Mouse (Mus musculus) neural tube, embryonic 11.5 days (tissue): Measurements from ENCODE around the gene Olfr1442. TPM values are rescaled to one million over a fixed set of nuclear protein-coding genes. Genes with fewer than 3 reads are reported as not detected.
"Not testable (repeated sequence)": the region's sequence is repeated elsewhere in the genome, so short reads cannot be mapped to it uniquely, and the experiment has no call there.

ENCODE experiments used
- ATAC-seq: fragments of 200-750 bp; cut with Nextera tagmentation; 2 replicates; pipeline ENCODE4 v1.8.0; 2017; ENCODE audit warnings: moderate number of reproducible peaks, mild to moderate bottlenecking, moderate TSS enrichment, moderate library complexity; ENCODE audit not compliant: insufficient read depth, low FRiP score, low TSS enrichment
- DNase-seq: peaks from one replicate; pipeline ENCODE4 v3.0.0-alpha.2; 2015; ENCODE audit warnings: low spot score
- H3K27ac ChIP-seq: fragments of 300-500 bp; sonication (generic); 2 replicates; pipeline ENCODE4 v1.5.1; 2014; ENCODE audit warnings: low read depth, mild to moderate bottlenecking, low read length
- H3K27me3 ChIP-seq: fragments of 300-500 bp; sonication (generic); 2 replicates; pipeline ENCODE4 v1.6.1; 2014; ENCODE audit warnings: mild to moderate bottlenecking, low read length, mixed read lengths; ENCODE audit not compliant: control insufficient read depth, insufficient read depth
- H3K36me3 ChIP-seq: fragments of 300-500 bp; sonication (generic); 2 replicates; pipeline ENCODE4 v1.6.1; 2014; ENCODE audit warnings: mild to moderate bottlenecking, low read length, moderate library complexity, mixed read lengths; ENCODE audit not compliant: control insufficient read depth, insufficient read depth
- H3K4me1 ChIP-seq: fragments of 300-500 bp; sonication (generic); 2 replicates; pipeline ENCODE4 v1.6.1; 2014; ENCODE audit warnings: low read length, mixed read lengths; ENCODE audit not compliant: control insufficient read depth, insufficient read depth
- H3K4me2 ChIP-seq: fragments of 300-500 bp; sonication (generic); 2 replicates; pipeline ENCODE4 v1.6.1; 2014; ENCODE audit warnings: low read depth, mild to moderate bottlenecking, moderate library complexity
- H3K4me3 ChIP-seq: fragments of 300-500 bp; sonication (generic); 2 replicates; pipeline ENCODE4 v1.5.1; 2014; ENCODE audit warnings: low read depth, low read length
- H3K9ac ChIP-seq: fragments of 300-500 bp; sonication (generic); 2 replicates; pipeline ENCODE4 v1.6.1; 2014; ENCODE audit warnings: mild to moderate bottlenecking, low read length
- H3K9me3 ChIP-seq: fragments of 300-500 bp; sonication (generic); 2 replicates; pipeline ENCODE4 v1.6.1; 2016; ENCODE audit warnings: low read length; ENCODE audit not compliant: control insufficient read depth
- WGBS: fragments of 180-500 bp; shearing (Covaris S2); extraction: QIAGEN DNeasy Blood & Tissue Kit; methylation state at CpG from one replicate; pipeline ENCODE4 v1.1.7; 2014; 5-methylcytosine and 5-hydroxymethylcytosine counted together
- polyA plus RNA-seq: library from polyadenylated mRNA; unstranded; fragments of >200 nt; fragmentation: Nextera tagmentation; extraction: Ambion mirVana; gene quantifications from 2 replicates; pipeline ENCODE4 v1.2.1, GENCODE M21; 2014

Olfr1442 gene
- polyA plus RNA-seq, 1 experiment from 2014 or later: not detected

DNA sequence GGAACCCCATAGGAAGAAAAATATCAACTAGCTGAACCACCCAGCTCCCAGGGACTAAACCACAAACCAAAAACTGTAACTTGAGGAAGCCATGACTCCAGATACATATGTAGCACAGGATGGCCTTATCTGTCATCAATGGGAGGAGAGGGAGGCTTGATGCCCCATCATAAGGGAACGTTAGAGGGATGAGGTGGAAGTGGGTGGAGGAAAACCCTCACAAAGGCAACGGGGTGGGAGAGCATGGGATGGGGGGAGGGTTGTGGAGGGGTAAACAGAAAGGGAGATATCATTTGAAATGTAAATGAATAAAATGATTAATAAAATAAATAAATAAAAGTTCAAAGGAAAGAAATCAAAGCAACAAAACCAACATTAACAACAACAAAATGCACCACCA is 50.2 kb downstream of the Olfr1442 start:
- no peak overlapping the region for H3K9ac ChIP-seq
- no peaks in the 10 kb centered on the region for H3K4me1 ChIP-seq
- H3K4me3 ChIP-seq: no peak overlapping the region
- no peak overlapping the region for H3K4me2 ChIP-seq
- WGBS: 76% methylated on average over 2 of the region's 2 CpGs
- no peaks in the 10 kb centered on the region for H3K27me3 ChIP-seq
- no peaks in the 10 kb centered on the region for H3K36me3 ChIP-seq
- no peaks in the 10 kb centered on the region for H3K9me3 ChIP-seq
- H3K27ac ChIP-seq: no peak overlapping the region
- DNase-seq (no peak), ATAC-seq (no peak)

DNA sequence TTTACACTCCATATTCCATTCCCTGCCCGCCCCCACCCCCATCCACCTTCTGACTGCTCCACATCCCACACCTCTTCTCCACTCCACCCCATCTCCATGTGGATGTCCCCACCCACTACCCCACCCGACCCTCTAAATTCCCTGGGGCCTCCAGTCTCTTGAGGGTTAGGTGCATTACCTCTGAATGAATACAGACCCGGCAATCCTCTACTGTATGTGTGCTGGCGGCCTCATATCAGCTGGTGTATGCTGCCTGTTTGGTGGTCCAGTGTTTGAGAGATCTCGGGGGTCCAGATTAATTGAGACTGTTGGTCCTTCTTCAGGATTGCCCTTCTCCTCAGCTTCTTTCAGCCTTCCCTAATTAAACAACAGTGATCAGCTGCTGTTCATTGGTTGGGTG is 50.7 kb downstream of the Olfr1442 start:
- H3K27ac ChIP-seq, ATAC-seq, H3K9ac ChIP-seq, H3K36me3 ChIP-seq, DNase-seq, H3K27me3 ChIP-seq, H3K4me3 ChIP-seq, H3K9me3 ChIP-seq, H3K4me1 ChIP-seq, H3K4me2 ChIP-seq: not testable (repeated sequence)
- 92% methylated on average over 5 of the region's 5 CpGs for WGBS

DNA sequence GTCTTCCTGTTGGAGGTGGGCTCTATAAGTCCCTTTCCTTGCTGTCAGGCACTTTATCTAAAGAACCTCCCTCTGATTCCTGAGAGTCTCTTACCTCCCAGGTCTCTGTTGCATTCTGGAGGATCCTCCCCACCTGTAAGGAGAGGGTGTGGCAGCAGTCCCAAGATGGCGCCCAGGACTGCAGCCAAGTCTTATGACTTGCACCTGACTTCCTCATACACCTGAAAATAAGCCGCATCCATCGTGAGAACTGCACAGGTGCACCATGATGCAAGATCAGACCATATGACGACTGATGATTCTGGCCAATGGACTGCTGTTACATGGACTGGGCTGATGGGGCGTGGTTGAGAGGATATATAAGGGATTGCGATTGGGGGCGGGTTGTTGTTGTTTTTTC is 51.4 kb downstream of the Olfr1442 start:
- not testable (repeated sequence) for H3K4me3 ChIP-seq, DNase-seq, H3K9ac ChIP-seq, H3K27me3 ChIP-seq, H3K4me1 ChIP-seq, H3K9me3 ChIP-seq, H3K4me2 ChIP-seq, ATAC-seq, H3K27ac ChIP-seq, H3K36me3 ChIP-seq
- WGBS: 89% methylated on average over 7 of the region's 7 CpGs

DNA sequence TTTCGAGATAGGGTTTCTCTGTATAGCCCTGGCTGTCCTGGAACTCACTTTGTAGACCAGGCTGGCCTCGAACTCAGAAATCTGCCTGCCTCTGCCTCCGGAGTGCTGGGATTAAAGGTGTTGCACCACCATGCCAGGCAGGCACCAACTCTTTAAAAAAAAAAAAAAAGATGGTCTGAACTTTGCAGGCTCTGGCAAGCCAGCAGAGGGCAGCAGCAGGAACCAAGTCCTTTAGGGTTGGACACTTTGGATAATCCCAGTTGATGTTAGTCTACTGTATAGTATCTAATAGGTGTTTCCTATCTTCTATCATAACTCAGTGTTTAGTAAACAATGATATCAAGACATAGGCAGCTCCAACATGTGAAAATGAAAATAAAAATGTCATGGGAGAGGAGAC is 52.1 kb downstream of the Olfr1442 start:
- no peak for DNase-seq
- Histone ChIP-seq H3K36me3 (no peaks in the 10 kb centered on the region), H3K9ac (no peak overlapping the region), H3K4me3 (no peak overlapping the region), H3K9me3 (no peaks in the 10 kb centered on the region), H3K27ac (no peak overlapping the region), H3K4me1 (no peaks in the 10 kb centered on the region), H3K4me2 (no peak overlapping the region), H3K27me3 (no peaks in the 10 kb centered on the region)
- ATAC-seq: no peak
- 89% methylated on average over 2 of the region's 3 CpGs for WGBS

DNA sequence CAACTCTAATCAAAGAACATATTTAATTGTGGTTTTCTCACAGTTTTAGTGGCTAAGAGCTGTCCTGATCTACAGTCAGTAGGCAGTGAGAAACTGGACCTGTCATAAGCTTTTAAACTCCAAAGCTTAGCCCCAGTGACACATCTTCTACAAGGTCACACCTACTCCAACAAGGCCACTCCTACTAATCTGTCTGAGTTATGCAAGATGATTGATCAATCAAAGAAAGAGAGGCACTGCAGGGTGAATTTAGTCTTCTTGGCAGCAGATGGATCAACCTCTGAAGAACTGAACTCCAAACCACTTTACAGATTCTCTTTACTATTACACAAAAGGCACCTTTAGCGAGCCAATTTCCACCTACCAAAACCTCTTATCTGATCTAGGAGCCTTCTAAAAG is 55.6 kb downstream of the Olfr1442 start:
- H3K9me3 ChIP-seq: no peaks in the 10 kb centered on the region
- H3K4me1 ChIP-seq: no peaks in the 10 kb centered on the region
- no peak overlapping the region for H3K9ac ChIP-seq
- H3K27ac ChIP-seq: no peak overlapping the region
- H3K36me3 ChIP-seq: no peaks in the 10 kb centered on the region
- ATAC-seq (no peak), DNase-seq (no peak)
- WGBS: 87% methylated on average over 1 of the region's 1 CpGs
- H3K4me3 ChIP-seq: no peak overlapping the region
- no peaks in the 10 kb centered on the region for H3K27me3 ChIP-seq
- H3K4me2 ChIP-seq: no peak overlapping the region

Other genes starting within 250 kb of the Olfr1442 start
- gene Pfpl, start 242.5 kb upstream of the Olfr1442 start, polyA plus RNA-seq: not detected in 2 replicates
- 1.1 and 1.2 TPM in 2 replicates for gene Mpeg1, start 209.7 kb upstream of the Olfr1442 start, polyA plus RNA-seq
- 60.1 and 71.8 TPM in 2 replicates for gene Dtx4, start 169.0 kb upstream of the Olfr1442 start, polyA plus RNA-seq
- 22.5 and 24.5 TPM in 2 replicates for gene Fam111a, start 124.7 kb upstream of the Olfr1442 start, polyA plus RNA-seq
- gene Gm4952, start 70.5 kb upstream of the Olfr1442 start, polyA plus RNA-seq: not detected in 2 replicates
- gene Glyat, start 37.1 kb upstream of the Olfr1442 start, polyA plus RNA-seq: not detected in 2 replicates
- gene Olfr1443, start 7.7 kb downstream of the Olfr1442 start, polyA plus RNA-seq: not detected in 2 replicates
- gene Keg1, start 25.3 kb downstream of the Olfr1442 start, polyA plus RNA-seq: not detected in 2 replicates
- gene Cntf, start 95.2 kb downstream of the Olfr1442 start, polyA plus RNA-seq: 1.3 and 1.7 TPM in 2 replicates
- 10.6 and 11.2 TPM in 2 replicates for gene Zfp91, start 125.7 kb downstream of the Olfr1442 start, polyA plus RNA-seq
- gene Lpxn, start 125.8 kb downstream of the Olfr1442 start, polyA plus RNA-seq: 0.93 and 1.1 TPM in 2 replicates
- gene Gm5244, start 176.2 kb downstream of the Olfr1442 start, polyA plus RNA-seq: not detected in 2 replicates
- not detected in 2 replicates for gene Olfr1444, start 186.8 kb downstream of the Olfr1442 start, polyA plus RNA-seq
- gene Olfr1445, start 213.4 kb downstream of the Olfr1442 start, polyA plus RNA-seq: not detected in 2 replicates
- gene Olfr1446, start 223.1 kb downstream of the Olfr1442 start, polyA plus RNA-seq: not detected in 2 replicates
- gene Olfr1447, start 233.3 kb downstream of the Olfr1442 start, polyA plus RNA-seq: not detected in 2 replicates